Mouse (Mus musculus) hindlimb bud, embryonic 11.5 days (tissue): Measurements from ENCODE around the gene Btbd9.

Experiments
- DNase-seq: peaks from one replicate; pipeline ENCODE4 v3.0.0-alpha.2; 2012; ENCODE audit warnings: low read depth, low spot score; ENCODE audit errors: extremely low spot score

Btbd9 gene

DNA sequence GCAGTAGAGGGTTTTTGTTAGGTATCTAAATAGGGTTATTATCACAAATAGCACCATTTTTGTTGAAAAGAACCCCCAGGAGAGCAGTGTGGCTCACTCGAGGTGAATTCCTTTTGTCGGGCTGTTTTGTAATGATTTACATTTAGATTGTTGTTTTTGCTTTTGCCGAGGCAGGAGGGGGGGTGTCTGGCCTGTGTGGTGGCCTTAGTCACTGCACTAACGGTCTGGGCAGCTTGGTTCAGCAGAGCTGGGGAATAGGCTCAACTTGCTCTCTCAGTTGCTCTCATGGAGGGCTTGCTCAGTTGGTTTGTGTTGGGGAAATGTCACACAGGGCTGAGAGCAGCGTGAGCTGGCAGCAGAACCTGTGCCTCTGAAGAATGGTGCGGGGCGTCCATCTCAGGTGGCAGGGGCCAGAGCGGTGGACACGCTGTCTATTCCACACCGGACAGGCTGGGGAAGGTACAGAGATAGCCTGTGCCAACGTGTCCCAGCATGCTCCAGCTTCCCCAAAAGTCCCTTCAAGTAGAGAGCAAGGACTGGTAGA is 385.1 kb downstream of the Btbd9 start:
- DNase-seq: no peak

DNA sequence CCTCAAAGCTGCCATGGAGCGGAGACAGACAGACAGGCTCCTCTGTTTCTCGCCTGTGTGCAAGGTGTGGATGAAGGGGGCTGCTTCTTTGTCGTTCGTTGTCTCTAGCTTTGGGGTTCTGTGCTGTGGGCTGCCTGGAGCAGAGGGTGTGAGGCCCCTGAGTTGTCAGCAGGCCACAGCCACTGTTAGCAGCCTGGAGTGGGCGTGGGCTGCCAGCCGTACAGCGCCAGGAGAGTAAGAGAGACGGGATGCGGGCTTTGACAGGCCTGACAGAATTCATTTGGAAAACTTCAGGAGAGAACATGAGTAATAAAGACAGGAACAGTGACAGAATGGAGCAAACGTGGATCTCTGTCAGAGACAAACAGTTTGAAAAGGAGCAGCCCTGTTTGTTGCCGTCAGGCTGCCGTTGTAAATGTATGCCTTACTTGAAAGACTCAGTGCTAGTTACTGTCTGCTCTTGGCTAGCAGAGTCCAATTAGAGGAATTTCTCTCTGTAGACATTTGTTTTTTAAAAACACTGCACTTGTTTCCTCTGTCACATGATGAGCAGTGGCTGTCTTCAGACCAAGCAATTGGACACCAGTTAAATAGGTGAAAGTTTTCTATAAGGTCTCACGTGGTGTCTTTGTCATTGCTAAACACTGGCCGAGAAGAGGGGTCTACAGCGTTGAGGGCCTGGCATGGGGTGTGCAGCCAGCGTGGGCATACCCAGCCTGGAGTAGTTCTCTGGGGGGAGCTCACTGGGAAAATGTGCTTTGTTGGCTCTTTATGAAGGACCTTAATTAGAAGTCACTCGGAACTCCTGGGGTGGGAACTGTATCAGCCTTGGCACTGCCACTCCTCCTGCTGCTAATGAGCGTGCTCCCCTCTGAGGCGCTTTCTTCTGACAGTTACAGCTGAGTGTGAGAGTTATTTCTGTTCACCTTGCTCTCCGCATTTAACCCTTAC is 388.0 kb downstream of the Btbd9 start:
- no peak for DNase-seq

GRCm38 (mm10) chr17:30187581-30187980 is 388.7 kb downstream of the Btbd9 start:
- DNase-seq: no peak

DNA sequence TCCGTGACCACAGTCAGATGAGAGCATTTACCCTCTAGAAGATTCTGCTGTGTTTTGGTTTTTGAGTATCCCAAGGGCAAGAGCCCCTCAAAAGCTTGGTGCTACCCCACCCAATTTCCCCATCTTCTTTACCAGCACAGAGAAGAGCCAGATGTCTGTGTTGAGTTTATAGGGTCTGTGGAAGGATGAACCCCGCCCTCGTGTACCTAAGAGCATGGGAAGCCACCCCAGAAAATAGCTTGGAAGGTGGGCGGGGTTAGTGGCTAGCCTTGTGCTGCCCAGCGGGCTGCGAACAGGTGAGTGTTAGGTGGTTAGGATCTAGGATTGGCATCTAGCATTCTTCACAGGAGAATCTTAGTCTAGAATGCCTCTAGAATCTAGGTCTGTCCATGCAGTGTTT is 389.1 kb downstream of the Btbd9 start:
- DNase-seq: no peak

DNA sequence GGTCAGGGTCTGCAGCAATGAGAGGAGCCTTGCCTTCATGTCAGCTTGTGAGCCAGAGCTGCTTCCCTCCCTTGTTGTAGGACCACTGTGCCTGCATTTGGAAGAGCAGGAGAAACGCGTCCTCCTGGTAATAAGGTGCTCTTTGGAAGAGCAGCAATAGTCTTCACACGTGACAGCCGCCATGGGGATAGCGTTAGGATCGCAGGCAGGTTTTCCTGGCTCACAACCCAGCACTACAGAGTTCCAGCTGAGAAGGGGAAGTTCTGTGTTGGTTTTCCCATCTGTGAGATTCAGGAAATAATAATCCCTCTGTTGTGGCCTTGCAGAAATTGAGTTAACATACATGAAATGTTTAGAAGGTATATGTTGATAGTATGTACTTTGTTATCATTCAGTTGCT is 392.7 kb downstream of the Btbd9 start:
- DNase-seq: no peak

GRCm38 (mm10) chr17:30182063-30182462 is 394.2 kb downstream of the Btbd9 start:
- DNase-seq: no peak

DNA sequence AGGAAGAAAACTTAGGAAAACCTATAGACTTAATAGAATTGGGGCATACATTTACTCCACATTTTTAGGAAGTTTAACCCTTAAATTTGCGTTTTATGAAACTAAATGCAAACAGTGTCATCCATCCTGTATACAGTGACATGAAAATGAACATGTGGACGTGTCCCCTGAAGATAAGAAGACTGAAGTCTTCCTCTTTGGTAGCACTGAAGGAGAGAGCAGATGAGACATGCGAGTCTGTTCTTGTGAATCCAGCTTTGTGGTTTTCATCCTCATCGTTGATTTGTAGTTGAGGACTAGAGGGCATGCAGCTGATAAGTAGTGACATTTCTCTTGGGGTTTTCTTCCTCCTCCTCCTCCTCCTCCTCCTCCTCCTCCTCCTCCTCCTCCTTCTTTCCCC is 394.7 kb downstream of the Btbd9 start:
- no peak for DNase-seq

GRCm38 (mm10) chr17:30180197-30180596 is 396.1 kb downstream of the Btbd9 start:
- DNase-seq: no peak

DNA sequence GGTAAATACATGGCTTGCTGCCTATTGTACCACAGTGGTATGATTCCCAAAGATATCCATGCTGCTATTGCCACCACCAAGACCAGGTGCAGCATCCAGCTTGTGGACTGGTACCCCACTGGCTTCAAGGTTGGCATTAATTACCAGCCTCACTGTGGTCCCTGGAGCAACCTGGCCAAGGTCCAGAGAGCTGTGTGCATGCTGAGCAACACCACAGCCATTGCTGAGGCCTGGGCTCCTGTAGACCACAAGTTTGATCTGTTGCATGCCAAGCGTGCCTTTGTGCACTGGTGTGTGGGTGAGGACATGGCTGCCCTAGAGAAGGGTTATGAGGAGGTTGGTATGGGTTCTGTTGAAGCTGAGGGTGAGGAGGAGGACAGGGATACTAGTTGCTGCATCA is 397.9 kb downstream of the Btbd9 start:
- no peak for DNase-seq

DNA sequence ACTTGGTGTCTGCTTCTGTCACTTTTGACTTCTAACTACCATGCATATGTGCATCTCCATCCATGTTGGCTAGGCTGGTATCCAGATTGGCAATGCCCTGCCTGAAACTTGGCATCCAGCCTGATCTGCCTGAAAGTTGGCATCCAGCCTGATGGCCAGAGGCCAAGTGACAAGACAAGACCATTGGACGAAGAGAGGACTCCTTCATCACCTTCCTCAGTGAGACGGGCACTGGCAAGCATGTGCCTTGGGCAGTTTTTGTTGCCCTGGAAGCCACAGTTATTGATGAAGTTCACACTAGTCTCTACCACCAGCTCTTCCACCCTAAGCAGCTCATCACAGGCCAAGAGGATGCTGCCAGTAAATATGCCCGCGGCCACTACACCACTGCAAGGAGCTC is 398.9 kb downstream of the Btbd9 start:
- no peak for DNase-seq
